Mouse (Mus musculus) spleen, postnatal 10 days (tissue): ENCODE data around the gene Pspc1.

Experiments
- DNase-seq, 2 experiments: peaks; one replicate each; pipeline ENCODE4 v3.0.0; 2021 to 2022; ENCODE audit warnings: low spot score in 2 of 2

Gene Pspc1

DNA sequence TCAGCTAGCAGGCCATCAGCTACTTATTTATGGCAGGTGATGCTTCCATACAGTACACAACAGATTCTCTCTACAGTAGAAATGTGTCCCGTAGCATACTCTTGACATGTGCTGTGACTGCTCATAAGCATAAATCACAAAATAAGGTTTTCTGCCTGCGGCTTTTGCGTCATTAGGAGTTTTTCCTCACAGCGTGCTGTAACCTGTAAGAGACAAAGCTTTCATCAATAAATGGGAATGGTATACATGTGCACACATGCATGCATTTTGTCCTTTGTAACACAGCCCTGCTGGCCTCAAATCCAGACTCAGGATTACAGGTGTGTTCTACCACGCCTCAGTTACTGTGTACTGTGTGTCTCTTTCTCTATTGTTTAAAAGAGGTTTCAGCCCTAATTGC lies 80.3 kb downstream of the Pspc1 start:
- DNase-seq = no peak

- no peak for DNase-seq
These were observed 82.6 kb downstream of the Pspc1 start for GRCm38 (mm10) chr14:56695495-56695894.

DNA sequence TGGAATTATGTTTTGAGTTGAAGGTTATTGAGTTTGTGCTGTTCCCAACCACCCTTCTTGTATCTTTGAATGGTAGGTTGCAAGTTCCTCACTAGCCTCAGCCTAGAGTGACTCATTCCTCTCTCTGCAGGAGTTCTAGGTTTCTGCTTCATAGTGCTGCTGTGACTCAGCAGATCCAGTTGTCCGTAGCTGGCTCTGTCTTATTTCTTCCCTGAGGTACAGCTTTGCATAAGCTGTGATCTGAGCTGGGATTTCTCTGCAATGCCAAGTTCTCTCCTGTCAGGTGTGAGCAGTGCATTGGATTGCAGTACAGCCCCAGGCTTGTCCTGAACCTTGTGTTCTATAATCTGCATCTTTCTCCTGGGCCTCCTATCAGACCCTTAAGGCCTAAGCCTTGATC lies 88.3 kb downstream of the Pspc1 start:
- DNase-seq = no peak

- no peak for DNase-seq
These were observed 89.0 kb downstream of the Pspc1 start for GRCm38 (mm10) chr14:56689116-56689515.

DNA sequence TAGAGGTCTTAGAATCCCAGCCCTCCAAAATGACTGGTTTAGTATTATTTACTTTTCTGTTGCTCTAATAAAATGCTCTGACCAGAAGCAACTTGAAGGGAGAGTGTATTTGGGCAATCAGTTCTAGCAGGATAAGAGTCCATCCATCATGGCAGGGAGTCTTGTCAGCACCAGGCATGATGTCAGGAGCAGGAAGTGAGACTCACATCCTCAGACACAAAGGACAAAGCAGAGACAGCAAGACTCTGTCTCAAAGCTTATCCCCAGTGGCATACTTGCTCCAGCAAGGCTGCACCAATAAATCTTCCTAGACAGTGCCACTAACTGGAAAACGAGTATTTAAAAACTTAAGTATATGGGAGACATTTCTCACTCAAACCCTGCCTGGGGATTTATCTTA lies 92.7 kb downstream of the Pspc1 start:
- DNase-seq = no peak
